10 mouse cellular contexts compared by ENCODE assay signal in genomic region chr2:73280356-73281047, GRCm38 (mm10). TPM values are rescaled to one million over a fixed set of nuclear protein-coding genes. Genes with fewer than 3 reads are reported as not detected.
DNase-seq lines count a peak whose midpoint lies in the region; ATAC-seq and TF ChIP-seq lines count a peak whose summit lies in the region.
"Had no signal": no experiment of that assay in that cellular context is flagged by ENCODE, and none has a peak within 500 bp of the region (broad histone marks: within the 10 kb centered on the region; RNA-seq: fewer than 3 reads in every experiment).

No protein-coding gene starts in this region.

- WGBS in midbrain, embryonic 16.5 days: 3% methylated on average over 33 of the region's 33 CpGs
- 11% methylated on average over 33 of the region's 33 CpGs for WGBS in cerebellum, adult 2 months

- no peaks in the 10 kb centered on the region for H3K9me3 ChIP-seq in midbrain, embryonic 16.5 days (replicated peaks; ENCODE audit: control insufficient read depth, low read length, poor library complexity, severe bottlenecking)
- H3K9me3 ChIP-seq: G1E had no signal

- peak overlapping the region; percentile 33; the same call in 1 of the 2 replicates for H3K4me2 ChIP-seq in midbrain, embryonic 16.5 days (ENCODE audit: low read length)

- peak; percentile 23 for DNase-seq in kidney, adult 18-20 months
- no peak for DNase-seq in kidney, adult 8-10 months
- peak; percentile 47 for DNase-seq in embryo, embryonic 11 days
- peak; percentile 45 for DNase-seq in induced T-regulatory cell, adult 2 months (ENCODE audit: low read depth)
- DNase-seq in cerebellum, adult 2 months: no peak
- DNase-seq in adrenal gland, postnatal 14 days: no peak
- DNase-seq in thymus, postnatal 25 days: no peak
- DNase-seq: thymus, adult 18-20 months had no signal

- H3K4me3 ChIP-seq in midbrain, embryonic 16.5 days (ENCODE audit: low read depth, low read length): no peak overlapping the region
- no peak overlapping the region for H3K4me3 ChIP-seq in cerebellum, adult 2 months (replicated peaks; ENCODE audit: insufficient read depth, low read depth, low read length)

- H3K9ac ChIP-seq in midbrain, embryonic 16.5 days (ENCODE audit: low read depth, low read length): no peak overlapping the region

- no peak for ATAC-seq in midbrain, embryonic 16.5 days

- H3K4me1 ChIP-seq in midbrain, embryonic 16.5 days (ENCODE audit: control insufficient read depth, insufficient read depth, low read length): 0 out of 2 replicates have a peak, but pooled peaks cover 4% of the 10 kb centered on the region
- no peaks in the 10 kb centered on the region for H3K4me1 ChIP-seq in cerebellum, adult 2 months (ENCODE audit: control insufficient read depth, insufficient read depth, low read length)

- TF ChIP-seq CTCF in cerebellum, adult 2 months (IDR thresholded peaks at IDR 0.05; ENCODE audit: borderline replicate concordance, insufficient read depth, low read depth, low read length): no peak

- peaks cover 16% of the 10 kb centered on the region for H3K27me3 ChIP-seq in midbrain, embryonic 16.5 days (ENCODE audit: control insufficient read depth, insufficient read depth, low read depth, low read length)
- H3K27me3 ChIP-seq in cerebellum, adult 2 months (ENCODE audit: control insufficient read depth, insufficient read depth, low read length): peaks cover 16% of the 10 kb centered on the region; the same call in 1 of the 2 replicates

- TF ChIP-seq POLR2A in cerebellum, adult 2 months (IDR thresholded peaks at IDR 0.05; ENCODE audit: borderline replicate concordance, insufficient read depth, low read length): no peak

- H3K27ac ChIP-seq in midbrain, embryonic 16.5 days (ENCODE audit: low read length): peak overlapping the region; percentile 19; the same call in 1 of the 2 replicates
- no peak overlapping the region for H3K27ac ChIP-seq in cerebellum, adult 2 months (ENCODE audit: insufficient read depth, low read length)

- no peaks in the 10 kb centered on the region for H3K36me3 ChIP-seq in midbrain, embryonic 16.5 days (ENCODE audit: control insufficient read depth, insufficient read depth, low read length)

RNA-seq across cellular contexts. Expression of gene Sp9, which starts 8.8 kb away (rescaled TPM):
- polyA plus RNA-seq in midbrain, embryonic 16.5 days (2015; fragmentation: Nextera tagmentation; extraction: Ambion mirVana): 3.0 and 4.2 TPM in 2 replicates
- 0.06 and 0.07 TPM in 2 replicates for polyA plus RNA-seq in cerebellum, adult 2 months (2012; rRNA removed)
- not detected in 2 replicates for total RNA-seq in adrenal gland, postnatal 14 days (2021)

RNA-seq across cellular contexts. Expression of gene Scrn3, which starts 31.9 kb away (rescaled TPM):
- 6.7 and 8.1 TPM in 2 replicates for polyA plus RNA-seq in midbrain, embryonic 16.5 days (2015; fragmentation: Nextera tagmentation; extraction: Ambion mirVana)
- 31.3 and 31.7 TPM in 2 replicates for polyA plus RNA-seq in cerebellum, adult 2 months (2012; rRNA removed)
- 17.6 and 20.3 TPM in 2 replicates for total RNA-seq in adrenal gland, postnatal 14 days (2021)

RNA-seq across cellular contexts. Expression of gene Cir1, which starts 32.0 kb away (rescaled TPM):
- 25.5 and 26.6 TPM in 2 replicates for polyA plus RNA-seq in midbrain, embryonic 16.5 days (2015; fragmentation: Nextera tagmentation; extraction: Ambion mirVana)
- 29.2 TPM in 2 replicates for polyA plus RNA-seq in cerebellum, adult 2 months (2012; rRNA removed)
- total RNA-seq in adrenal gland, postnatal 14 days (2021): 18.6 and 22.0 TPM in 2 replicates

Comparison
In these comparisons a context has a peak if more than half of its experiments do, and no peak if none do; other contexts are left out.
1. DNase-seq: peak in kidney, adult 18-20 months (single experiment), embryo, embryonic 11 days (single experiment) and induced T-regulatory cell, adult 2 months (single experiment); none in kidney, adult 8-10 months (0 of 2), cerebellum, adult 2 months (0 of 2), adrenal gland, postnatal 14 days (single experiment) and thymus, postnatal 25 days (single experiment).